Mouse (Mus musculus): Measurements from ENCODE around the gene N4bp1. TPM values are rescaled to one million over a fixed set of nuclear protein-coding genes. Genes with fewer than 3 reads are reported as not detected.

The N4bp1 gene
- polyA plus RNA-seq, 1 experiment from 2014 or later: 2.3 TPM

DNA sequence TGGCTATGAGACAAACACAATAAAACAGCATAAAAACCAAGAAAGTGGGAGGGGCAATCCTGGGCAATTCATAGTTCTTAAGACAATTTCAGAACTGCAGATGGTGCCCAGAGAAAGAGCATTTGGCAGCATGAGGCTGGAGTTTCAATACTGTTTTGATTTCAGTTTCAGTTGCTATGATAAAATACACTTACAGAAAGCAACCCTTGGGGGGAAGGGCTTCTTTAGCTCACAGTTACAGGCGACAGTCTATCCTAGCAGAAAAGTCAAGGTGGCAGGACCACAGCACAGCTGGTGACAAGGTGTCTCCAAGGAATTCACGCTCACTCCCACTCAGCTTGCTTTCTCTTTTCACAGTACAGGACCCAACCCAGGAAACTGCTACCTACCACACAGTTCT, 14.3 kb downstream of the N4bp1 start:
- Histone ChIP-seq H3K36me3 (replicated peaks; ENCODE audit: insufficient read depth, low read length) (no peaks in the 10 kb centered on the region), H3K4me1 (ENCODE audit: insufficient read depth) (peaks cover 22% of the 10 kb centered on the region), H3K27ac (ENCODE audit: low read depth) (peak overlapping the region; percentile 34; the same call in 1 of the 2 replicates), H3K9me3 (ENCODE audit: low read length) (no peaks in the 10 kb centered on the region), H3K27me3 (ENCODE audit: insufficient read depth, low read length) (no peaks in the 10 kb centered on the region), H3K4me3 (ENCODE audit: low read depth, low read length) (no peak overlapping the region), H3K9ac (replicated peaks) (0 out of 2 replicates have a peak overlapping the region, but pooled peaks have one; percentile 21), H3K4me2 (ENCODE audit: low read depth, low read length) (0 out of 2 replicates have a peak overlapping the region, but pooled peaks have one; percentile 13)
- TF ChIP-seq CTCF (IDR thresholded peaks at IDR 0.05; ENCODE audit: low read depth) (no peak), EP300 (IDR thresholded peaks at IDR 0.05; ENCODE audit: low read depth) (no peak)
- DNase-seq: no peak
- no peak for ATAC-seq
- WGBS (ENCODE audit: insufficient replicate concordance): 64% methylated on average over 2 of the region's 2 CpGs

DNA sequence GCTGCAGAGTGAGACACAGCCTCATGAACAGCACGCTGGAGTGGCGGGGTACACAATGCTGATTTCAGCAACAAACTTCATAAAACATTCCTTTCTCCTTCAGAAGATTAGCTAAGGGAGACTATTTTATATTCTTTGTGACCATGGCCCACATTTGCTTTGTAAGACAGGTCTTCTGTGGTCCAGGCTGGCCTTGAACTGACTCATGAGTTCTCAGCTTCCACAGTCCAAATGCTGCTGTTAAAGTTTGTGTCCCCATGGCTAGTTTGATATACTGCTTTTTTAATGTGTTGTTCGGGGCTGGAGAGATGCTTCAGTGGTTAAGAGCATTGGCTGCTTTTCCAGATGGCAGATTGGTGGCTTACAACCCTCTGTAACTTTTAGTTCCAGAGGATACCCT, 17.0 kb downstream of the N4bp1 start:
- Histone ChIP-seq H3K36me3 (replicated peaks; ENCODE audit: insufficient read depth, low read length) (no peaks in the 10 kb centered on the region), H3K4me2 (ENCODE audit: low read depth, low read length) (no peak overlapping the region), H3K9me3 (ENCODE audit: low read length) (no peaks in the 10 kb centered on the region), H3K4me1 (ENCODE audit: insufficient read depth) (peaks cover 18% of the 10 kb centered on the region), H3K4me3 (ENCODE audit: low read depth, low read length) (no peak overlapping the region), H3K9ac (replicated peaks) (no peak overlapping the region), H3K27me3 (ENCODE audit: insufficient read depth, low read length) (no peaks in the 10 kb centered on the region), H3K27ac (ENCODE audit: low read depth) (no peak overlapping the region)
- ATAC-seq: no peak
- TF ChIP-seq CTCF (IDR thresholded peaks at IDR 0.05; ENCODE audit: low read depth) (no peak), EP300 (IDR thresholded peaks at IDR 0.05; ENCODE audit: low read depth) (no peak)
- WGBS (ENCODE audit: insufficient replicate concordance): 76% methylated on average over 3 of the region's 3 CpGs
- DNase-seq: no peak

DNA sequence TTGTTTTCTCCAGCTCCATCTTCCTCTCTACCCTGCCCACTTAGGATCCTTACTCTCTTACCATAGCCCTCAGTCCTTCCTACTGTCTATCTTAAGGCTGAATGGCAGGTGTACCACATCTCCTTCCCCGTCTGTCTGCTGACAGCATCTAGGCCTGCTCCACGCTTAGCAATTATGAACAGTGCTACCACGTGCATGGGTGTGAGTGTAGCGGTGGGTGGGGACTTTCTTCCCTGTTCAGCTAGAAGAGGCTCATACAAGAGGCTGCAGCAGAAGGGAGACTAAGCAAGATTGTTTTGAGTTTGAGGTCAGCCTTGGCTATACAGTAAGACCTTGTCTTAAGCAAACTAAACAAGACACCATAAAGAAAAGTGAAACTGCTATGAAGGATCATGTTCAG, 20.3 kb downstream of the N4bp1 start:
- no peak overlapping the region for H3K9ac ChIP-seq (replicated peaks)
- no peaks in the 10 kb centered on the region for H3K9me3 ChIP-seq (ENCODE audit: low read length)
- H3K4me3 ChIP-seq (ENCODE audit: low read depth, low read length): no peak overlapping the region
- no peak overlapping the region for H3K27ac ChIP-seq (ENCODE audit: low read depth)
- no peaks in the 10 kb centered on the region for H3K27me3 ChIP-seq (ENCODE audit: insufficient read depth, low read length)
- WGBS (ENCODE audit: insufficient replicate concordance): 76% methylated on average over 4 of the region's 4 CpGs
- H3K4me2 ChIP-seq (ENCODE audit: low read depth, low read length): no peak overlapping the region
- TF ChIP-seq EP300 (IDR thresholded peaks at IDR 0.05; ENCODE audit: low read depth) (no peak), CTCF (IDR thresholded peaks at IDR 0.05; ENCODE audit: low read depth) (no peak)
- H3K4me1 ChIP-seq (ENCODE audit: insufficient read depth): peaks cover 2% of the 10 kb centered on the region; the same call in 1 of the 2 replicates
- DNase-seq (no peak), ATAC-seq (no peak)
- peaks cover 10% of the 10 kb centered on the region for H3K36me3 ChIP-seq (replicated peaks; ENCODE audit: insufficient read depth, low read length)

DNA sequence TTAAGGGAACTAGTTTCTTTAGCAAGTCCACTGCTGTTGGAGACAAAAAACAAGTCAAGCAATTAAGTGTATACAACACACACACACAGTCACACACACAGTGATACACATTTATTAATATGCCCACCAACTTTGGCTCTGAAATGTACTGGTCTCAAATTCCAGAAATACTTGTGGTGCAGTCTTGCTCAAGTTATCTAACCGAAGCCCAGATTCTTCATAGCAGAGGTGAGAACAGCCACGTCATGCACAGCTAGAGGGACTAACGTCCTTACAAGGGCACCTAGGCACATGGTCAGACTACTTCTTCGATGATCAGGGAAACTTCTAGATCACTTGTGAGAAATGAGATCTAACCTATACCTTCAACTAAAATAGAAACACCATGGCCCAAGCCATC, 22.2 kb downstream of the N4bp1 start:
- no peak for TF ChIP-seq CTCF (IDR thresholded peaks at IDR 0.05; ENCODE audit: low read depth)
- TF ChIP-seq EP300 (IDR thresholded peaks at IDR 0.05; ENCODE audit: low read depth): no peak
- 72% methylated on average over 4 of the region's 4 CpGs for WGBS (ENCODE audit: insufficient replicate concordance)
- Histone ChIP-seq H3K4me3 (ENCODE audit: low read depth, low read length) (no peak overlapping the region), H3K4me2 (ENCODE audit: low read depth, low read length) (no peak overlapping the region), H3K36me3 (replicated peaks; ENCODE audit: insufficient read depth, low read length) (peaks cover 15% of the 10 kb centered on the region), H3K27ac (ENCODE audit: low read depth) (no peak overlapping the region), H3K27me3 (ENCODE audit: insufficient read depth, low read length) (no peaks in the 10 kb centered on the region), H3K9me3 (ENCODE audit: low read length) (no peaks in the 10 kb centered on the region), H3K9ac (replicated peaks) (no peak overlapping the region), H3K4me1 (ENCODE audit: insufficient read depth) (peaks cover 2% of the 10 kb centered on the region; the same call in 1 of the 2 replicates)
- ATAC-seq (no peak), DNase-seq (no peak)

DNA sequence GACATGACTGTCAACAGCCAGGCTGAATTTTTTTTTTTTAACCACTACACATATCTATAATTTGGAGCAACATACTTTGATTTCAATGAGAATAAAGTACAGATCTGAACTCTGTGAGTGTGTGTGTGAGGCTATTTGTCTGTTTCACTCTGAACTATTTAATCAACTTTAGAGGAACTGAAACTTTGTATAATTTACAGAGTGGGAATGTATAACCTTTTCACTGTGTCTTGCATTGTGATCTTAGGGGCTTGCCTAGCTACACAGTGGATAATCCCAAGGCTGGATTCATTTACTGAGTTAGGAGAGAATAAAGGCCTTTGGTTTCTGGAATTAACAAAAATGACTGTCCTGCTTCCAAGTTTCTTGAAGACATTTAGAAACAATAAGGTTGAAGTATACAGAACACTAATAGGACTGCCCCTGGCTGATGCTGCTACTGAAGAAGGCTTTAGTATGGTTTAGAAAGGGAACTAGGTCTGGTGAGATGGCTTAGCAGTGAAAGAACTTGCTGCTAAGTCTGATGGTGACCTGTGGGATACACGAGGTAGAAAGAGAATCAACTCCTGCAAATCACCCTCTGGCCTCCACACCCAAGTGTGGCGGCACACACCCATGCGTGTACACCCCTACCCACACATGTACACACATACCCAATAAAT, 22.8 kb downstream of the N4bp1 start:
- Histone ChIP-seq H3K36me3 (replicated peaks; ENCODE audit: insufficient read depth, low read length) (peaks cover 17% of the 10 kb centered on the region), H3K4me3 (ENCODE audit: low read depth, low read length) (no peak overlapping the region), H3K27ac (ENCODE audit: low read depth) (no peak overlapping the region), H3K9me3 (ENCODE audit: low read length) (no peaks in the 10 kb centered on the region), H3K4me1 (ENCODE audit: insufficient read depth) (peaks cover 2% of the 10 kb centered on the region; the same call in 1 of the 2 replicates), H3K4me2 (ENCODE audit: low read depth, low read length) (no peak overlapping the region), H3K27me3 (ENCODE audit: insufficient read depth, low read length) (no peaks in the 10 kb centered on the region), H3K9ac (replicated peaks) (no peak overlapping the region)
- 71% methylated on average over 3 of the region's 3 CpGs for WGBS (ENCODE audit: insufficient replicate concordance)
- TF ChIP-seq CTCF (IDR thresholded peaks at IDR 0.05; ENCODE audit: low read depth) (no peak), EP300 (IDR thresholded peaks at IDR 0.05; ENCODE audit: low read depth) (no peak)
- ATAC-seq (no peak), DNase-seq (no peak)

DNA sequence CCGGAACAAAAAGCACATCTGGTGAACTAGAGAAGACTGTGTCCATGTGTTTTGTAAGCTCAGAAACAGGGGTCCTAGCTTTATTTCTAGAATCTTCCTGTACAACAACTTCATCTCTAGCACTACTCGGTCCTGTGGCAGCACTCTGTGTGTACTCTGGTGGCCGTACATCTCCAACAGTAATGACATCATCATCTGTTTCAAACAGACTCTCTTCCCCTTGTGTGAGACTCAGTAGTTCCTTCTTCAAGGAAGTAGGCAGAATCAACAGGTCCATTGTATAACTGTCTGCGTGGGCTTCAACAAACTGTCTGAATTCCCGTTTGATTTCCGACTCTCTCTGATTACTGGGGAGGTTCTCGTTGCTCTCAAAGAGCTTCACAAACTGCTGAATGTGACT, 23.5 kb downstream of the N4bp1 start:
- no peak for DNase-seq
- WGBS (ENCODE audit: insufficient replicate concordance): 70% methylated on average over 7 of the region's 7 CpGs
- TF ChIP-seq CTCF (IDR thresholded peaks at IDR 0.05; ENCODE audit: low read depth) (no peak), EP300 (IDR thresholded peaks at IDR 0.05; ENCODE audit: low read depth) (no peak)

More for the DNA sequence above, 23.5 kb downstream of the N4bp1 start:
- Histone ChIP-seq H3K9ac (replicated peaks) (no peak overlapping the region), H3K4me2 (ENCODE audit: low read depth, low read length) (no peak overlapping the region), H3K9me3 (ENCODE audit: low read length) (no peaks in the 10 kb centered on the region), H3K4me3 (ENCODE audit: low read depth, low read length) (no peak overlapping the region), H3K4me1 (ENCODE audit: insufficient read depth) (peaks cover 2% of the 10 kb centered on the region; the same call in 1 of the 2 replicates), H3K36me3 (replicated peaks; ENCODE audit: insufficient read depth, low read length) (peaks cover 17% of the 10 kb centered on the region), H3K27ac (ENCODE audit: low read depth) (no peak overlapping the region), H3K27me3 (ENCODE audit: insufficient read depth, low read length) (no peaks in the 10 kb centered on the region)
- no peak for ATAC-seq
